Mouse (Mus musculus): ENCODE data around the gene Rnf111.
A peak's percentile ranks its signal among the peaks of the same experiment; 100 is the strongest.
"Not testable (repeated sequence)": the region's sequence is repeated elsewhere in the genome, so short reads cannot be mapped to it uniquely, and the experiment has no call there.

Gene Rnf111

GRCm38 (mm10) chr9:70503626-70504041 is at the start of gene Rnf111:
Gene Rnf111 (minus strand): TSS chr9:70503725.
- peak; percentile 95 to 96 for DNase-seq (ENCODE audit: low spot score in 2 of 2)

GRCm38 (mm10) chr9:70552233-70552632 is 48.7 kb upstream of the Rnf111 start:
- not testable (repeated sequence) for DNase-seq (ENCODE audit: low spot score in 2 of 2)

- no peak for DNase-seq (ENCODE audit: low spot score in 2 of 2)
Measured at GRCm38 (mm10) chr9:70551524-70551923, 48.0 kb upstream of the Rnf111 start.

GRCm38 (mm10) chr9:70548304-70548703 is 44.8 kb upstream of the Rnf111 start:
- no peak for DNase-seq (ENCODE audit: low spot score in 2 of 2)

- not testable (repeated sequence) for DNase-seq (ENCODE audit: low spot score in 2 of 2)
Measured at GRCm38 (mm10) chr9:70546576-70546975, 43.1 kb upstream of the Rnf111 start.

GRCm38 (mm10) chr9:70544831-70545230 is 41.3 kb upstream of the Rnf111 start:
- no peak for DNase-seq (ENCODE audit: low spot score in 2 of 2)

- no peak for DNase-seq (ENCODE audit: low spot score in 2 of 2)
Measured at GRCm38 (mm10) chr9:70543985-70544384, 40.5 kb upstream of the Rnf111 start.

- peak in 1 of 2 experiments; percentile 39 for DNase-seq (ENCODE audit: low spot score in 2 of 2)
Measured at GRCm38 (mm10) chr9:70543048-70543880, 39.7 kb upstream of the Rnf111 start.

GRCm38 (mm10) chr9:70542305-70543041 is 38.9 kb upstream of the Rnf111 start, which contains the start of gene Sltm:
Gene Sltm (plus strand): TSS chr9:70542754.
- peak; percentile 98 for DNase-seq (ENCODE audit: low spot score in 2 of 2)

GRCm38 (mm10) chr9:70541584-70541983 is 38.1 kb upstream of the Rnf111 start:
- DNase-seq (ENCODE audit: low spot score in 2 of 2), result no peak

- DNase-seq (ENCODE audit: low spot score in 2 of 2), result no peak
Measured at GRCm38 (mm10) chr9:70533328-70533727, 29.8 kb upstream of the Rnf111 start.

- DNase-seq (ENCODE audit: low spot score in 2 of 2), result no peak
Measured at GRCm38 (mm10) chr9:70524366-70524765, 20.8 kb upstream of the Rnf111 start.

- DNase-seq (ENCODE audit: low spot score in 2 of 2), result no peak
Measured at GRCm38 (mm10) chr9:70523813-70524212, 20.3 kb upstream of the Rnf111 start.

GRCm38 (mm10) chr9:70520651-70521050 is 17.1 kb upstream of the Rnf111 start:
- DNase-seq (ENCODE audit: low spot score in 2 of 2), result no peak

GRCm38 (mm10) chr9:70511681-70512080 is 8.2 kb upstream of the Rnf111 start:
- DNase-seq (ENCODE audit: low spot score in 2 of 2), result no peak

- no peak for DNase-seq (ENCODE audit: low spot score in 2 of 2)
Measured at GRCm38 (mm10) chr9:70510998-70511583, 7.6 kb upstream of the Rnf111 start.

- no peak for DNase-seq (ENCODE audit: low spot score in 2 of 2)
Measured at GRCm38 (mm10) chr9:70509906-70510525, 6.5 kb upstream of the Rnf111 start.

- DNase-seq (ENCODE audit: low spot score in 2 of 2), result no peak
Measured at GRCm38 (mm10) chr9:70506787-70507186, 3.3 kb upstream of the Rnf111 start.

- DNase-seq (ENCODE audit: low spot score in 2 of 2), result no peak
Measured at GRCm38 (mm10) chr9:70506186-70506585, 2.7 kb upstream of the Rnf111 start.

- peak; percentile 36 to 48 for DNase-seq (ENCODE audit: low spot score in 2 of 2)
Measured at GRCm38 (mm10) chr9:70503015-70503603, 416 bp downstream of the Rnf111 start.

GRCm38 (mm10) chr9:70502284-70503014 is 1.1 kb downstream of the Rnf111 start:
- no peak for DNase-seq (ENCODE audit: low spot score in 2 of 2)

All from right cerebral cortex, adult 2 months (tissue).